Mouse (Mus musculus) liver, adult (tissue): Measurements from ENCODE around the gene Pik3cb.

Source experiments
- GATA4 ChIP-seq: IDR thresholded peaks from 2 replicates; pipeline ENCODE4 v1.6.1; 2014; ENCODE audit warnings: mild to moderate bottlenecking, low read length; ENCODE audit not compliant: insufficient replicate concordance

The Pik3cb gene

GRCm38 (mm10) chr9:99158203-99158632 is 17.8 kb upstream of the Pik3cb start:
- no peak for TF ChIP-seq GATA4

GRCm38 (mm10) chr9:99153655-99154054 is 13.2 kb upstream of the Pik3cb start:
- no peak for TF ChIP-seq GATA4

- no peak for TF ChIP-seq GATA4
Observed at GRCm38 (mm10) chr9:99152699-99153490, 12.5 kb upstream of the Pik3cb start.

- no peak for TF ChIP-seq GATA4
Observed at GRCm38 (mm10) chr9:99146855-99147735, 6.7 kb upstream of the Pik3cb start.

GRCm38 (mm10) chr9:99145756-99146155 is 5.3 kb upstream of the Pik3cb start:
- no peak for TF ChIP-seq GATA4

- TF ChIP-seq GATA4: no peak
Observed at GRCm38 (mm10) chr9:99144416-99144989, 4.1 kb upstream of the Pik3cb start.

GRCm38 (mm10) chr9:99141618-99142017 is 1.2 kb upstream of the Pik3cb start:
- TF ChIP-seq GATA4: no peak

GRCm38 (mm10) chr9:99141171-99141570 is 750 bp upstream of the Pik3cb start:
- TF ChIP-seq GATA4: no peak

- no peak for TF ChIP-seq GATA4
Observed at GRCm38 (mm10) chr9:99139194-99140023, 1.0 kb downstream of the Pik3cb start.

GRCm38 (mm10) chr9:99137301-99137700 is 3.1 kb downstream of the Pik3cb start:
- no peak for TF ChIP-seq GATA4

GRCm38 (mm10) chr9:99131951-99132470 is 8.4 kb downstream of the Pik3cb start:
- no peak for TF ChIP-seq GATA4

GRCm38 (mm10) chr9:99131119-99131518 is 9.3 kb downstream of the Pik3cb start:
- no peak for TF ChIP-seq GATA4

- no peak for TF ChIP-seq GATA4
Observed at GRCm38 (mm10) chr9:99127578-99127977, 12.8 kb downstream of the Pik3cb start.

- TF ChIP-seq GATA4: no peak
Observed at GRCm38 (mm10) chr9:99122749-99123148, 17.7 kb downstream of the Pik3cb start.

- no peak for TF ChIP-seq GATA4
Observed at GRCm38 (mm10) chr9:99112409-99112808, 28.0 kb downstream of the Pik3cb start.

- TF ChIP-seq GATA4: no peak
Observed at GRCm38 (mm10) chr9:99111085-99111484, 29.3 kb downstream of the Pik3cb start.
